Comparison of ENCODE assay signal across 8 mouse cellular contexts in genomic region chr7:118994231-118994842, GRCm38 (mm10). TPM values are rescaled to one million over a fixed set of nuclear protein-coding genes. Genes with fewer than 3 reads are reported as not detected.
DNase-seq lines count a peak whose midpoint lies in the region; ATAC-seq lines count a peak whose summit lies in the region.

No protein-coding gene starts in this region.

- H3K9ac ChIP-seq in embryonic facial prominence, embryonic 11.5 days (replicated peaks; ENCODE audit: low read length) = peak overlapping the region; percentile 83
- H3K9ac ChIP-seq in liver, embryonic 15.5 days = peak overlapping the region; percentile 15; the same call in 1 of the 2 replicates
- peak overlapping the region; percentile 72 for H3K9ac ChIP-seq in stomach, embryonic 16.5 days (ENCODE audit: low read length)

- no peak for ATAC-seq in cerebellum, adult (ENCODE audit: insufficient number of reproducible peaks, low FRiP score, low TSS enrichment)
- ATAC-seq in embryonic facial prominence, embryonic 11.5 days (replicated peaks; ENCODE audit: insufficient number of reproducible peaks, low FRiP score, low TSS enrichment, low read depth) = peak; percentile 19
- no peak for ATAC-seq in liver, embryonic 15.5 days (ENCODE audit: insufficient read depth)
- peak; percentile 12; the same call in 1 of the 2 replicates for ATAC-seq in stomach, embryonic 16.5 days (ENCODE audit: insufficient read depth, low FRiP score)

- H3K4me1 ChIP-seq in embryonic facial prominence, embryonic 11.5 days (ENCODE audit: control insufficient read depth, insufficient read depth, low read length) = peaks cover 3% of the 10 kb centered on the region; the same call in 1 of the 2 replicates
- peaks cover 59% of the 10 kb centered on the region for H3K4me1 ChIP-seq in hindbrain, embryonic 10.5 days (replicated peaks)
- H3K4me1 ChIP-seq in liver, embryonic 15.5 days (replicated peaks) = peaks cover 18% of the 10 kb centered on the region
- H3K4me1 ChIP-seq in stomach, embryonic 16.5 days (ENCODE audit: control insufficient read depth, insufficient read depth, low read length) = peaks cover 19% of the 10 kb centered on the region

- no peaks in the 10 kb centered on the region for H3K27me3 ChIP-seq in embryonic facial prominence, embryonic 11.5 days (ENCODE audit: control insufficient read depth, insufficient read depth, low read length)
- peaks cover 6% of the 10 kb centered on the region for H3K27me3 ChIP-seq in hindbrain, embryonic 10.5 days (ENCODE audit: insufficient read depth, poor library complexity, severe bottlenecking)
- peaks cover 43% of the 10 kb centered on the region for H3K27me3 ChIP-seq in liver, embryonic 15.5 days
- no peaks in the 10 kb centered on the region for H3K27me3 ChIP-seq in stomach, embryonic 16.5 days (ENCODE audit: control insufficient read depth, insufficient read depth, low read length)

- DNase-seq in cerebellum, adult 9-10 months = peak; percentile 67
- peak; percentile 31 for DNase-seq in 3T3-L1 (ENCODE audit: low read depth, low spot score)
- DNase-seq in embryonic facial prominence, embryonic 11.5 days (ENCODE audit: low spot score) = peak; percentile 39
- DNase-seq in hindbrain, embryonic 10.5 days (ENCODE audit: low spot score) = peak; percentile 60
- DNase-seq in MN1 (ENCODE audit: low spot score) = no peak

- H3K4me2 ChIP-seq in embryonic facial prominence, embryonic 11.5 days (ENCODE audit: low read depth, low read length) = peak overlapping the region; percentile 89
- peak overlapping the region; percentile 65 for H3K4me2 ChIP-seq in liver, embryonic 15.5 days
- H3K4me2 ChIP-seq in stomach, embryonic 16.5 days (ENCODE audit: low read depth, low read length) = peak overlapping the region; percentile 86

- under 1% methylated on average over 20 of the region's 21 CpGs for WGBS in embryonic facial prominence, embryonic 11.5 days
- under 1% methylated on average over 21 of the region's 21 CpGs for WGBS in hindbrain, embryonic 10.5 days
- 2% methylated on average over 21 of the region's 21 CpGs for WGBS in liver, embryonic 15.5 days (ENCODE audit: insufficient replicate concordance)
- 2% methylated on average over 21 of the region's 21 CpGs for WGBS in stomach, embryonic 16.5 days

- peak overlapping the region; percentile 62 for H3K4me3 ChIP-seq in embryonic facial prominence, embryonic 11.5 days (ENCODE audit: low read depth, low read length)
- H3K4me3 ChIP-seq in hindbrain, embryonic 10.5 days = peak overlapping the region; percentile 83
- H3K4me3 ChIP-seq in liver, embryonic 15.5 days (replicated peaks) = peak overlapping the region; percentile 45
- H3K4me3 ChIP-seq in stomach, embryonic 16.5 days (replicated peaks; ENCODE audit: low read length) = peak overlapping the region; percentile 60

- no peaks in the 10 kb centered on the region for H3K9me3 ChIP-seq in embryonic facial prominence, embryonic 11.5 days (replicated peaks; ENCODE audit: control insufficient read depth, low read length)
- no peaks in the 10 kb centered on the region for H3K9me3 ChIP-seq in hindbrain, embryonic 10.5 days
- no peaks in the 10 kb centered on the region for H3K9me3 ChIP-seq in liver, embryonic 15.5 days (replicated peaks)
- H3K9me3 ChIP-seq in stomach, embryonic 16.5 days (replicated peaks; ENCODE audit: control insufficient read depth, low read length) = no peaks in the 10 kb centered on the region

- H3K36me3 ChIP-seq in embryonic facial prominence, embryonic 11.5 days (replicated peaks; ENCODE audit: control insufficient read depth, insufficient read depth, low read depth, low read length) = no peaks in the 10 kb centered on the region
- H3K36me3 ChIP-seq in hindbrain, embryonic 10.5 days = peaks cover 17% of the 10 kb centered on the region
- no peaks in the 10 kb centered on the region for H3K36me3 ChIP-seq in liver, embryonic 15.5 days (replicated peaks)
- H3K36me3 ChIP-seq in stomach, embryonic 16.5 days (ENCODE audit: control insufficient read depth, insufficient read depth, low read length) = no peaks in the 10 kb centered on the region

- peak overlapping the region; percentile 8; the same call in 1 of the 2 replicates for H3K27ac ChIP-seq in embryonic facial prominence, embryonic 11.5 days (replicated peaks; ENCODE audit: low read depth, low read length)
- peak overlapping the region; percentile 94 for H3K27ac ChIP-seq in hindbrain, embryonic 10.5 days
- no peak overlapping the region for H3K27ac ChIP-seq in liver, embryonic 15.5 days (replicated peaks)
- no peak overlapping the region for H3K27ac ChIP-seq in stomach, embryonic 16.5 days (ENCODE audit: low read length)

RNA-seq across cellular contexts. Expression of gene Gprc5b, which starts 0.7 kb away (rescaled TPM):
- polyA plus RNA-seq in embryonic facial prominence, embryonic 11.5 days (2014; fragmentation: Nextera tagmentation; extraction: Ambion mirVana) = 12.3 and 13.2 TPM in 2 replicates
- polyA plus RNA-seq in hindbrain, embryonic 10.5 days (2016; fragmentation: Nextera tagmentation; extraction: Ambion mirVana) = 17.5 and 25.4 TPM in 2 replicates
- 0.17 and 0.51 TPM in 2 replicates for polyA plus RNA-seq in liver, embryonic 15.5 days (2015; fragmentation: Nextera tagmentation; extraction: Ambion mirVana)
- polyA plus RNA-seq in stomach, embryonic 16.5 days (2015; fragmentation: Nextera tagmentation; extraction: Ambion mirVana) = 3.3 and 3.6 TPM in 2 replicates

Comparison
In these comparisons a context has a peak if more than half of its experiments do, and no peak if none do; other contexts are left out.
1. ATAC-seq: peak in embryonic facial prominence, embryonic 11.5 days (single experiment) and stomach, embryonic 16.5 days (single experiment); none in cerebellum, adult (single experiment) and liver, embryonic 15.5 days (single experiment).
2. H3K27ac ChIP-seq: peak in embryonic facial prominence, embryonic 11.5 days (single experiment) and hindbrain, embryonic 10.5 days (single experiment); none in liver, embryonic 15.5 days (single experiment) and stomach, embryonic 16.5 days (single experiment).
3. H3K9ac ChIP-seq: peak in every context shown above with its lines; median percentile 83 in embryonic facial prominence, embryonic 11.5 days; 72 in stomach, embryonic 16.5 days; 15 in liver, embryonic 15.5 days.
4. Peak in every context shown above with its lines, with median percentiles within 50 percentile points of each other: H3K4me2 ChIP-seq and H3K4me3 ChIP-seq.